Mouse (Mus musculus): ENCODE results near the gene Adamts7. TPM values are rescaled to one million over a fixed set of nuclear protein-coding genes. Genes with fewer than 3 reads are reported as not detected.

Gene Adamts7
- polyA plus RNA-seq, 1 experiment from 2014 or later, result 14.2 TPM

- no peak overlapping the region for H3K4me2 ChIP-seq
- 79% methylated on average over 7 of the region's 7 CpGs for WGBS
- H3K4me3 ChIP-seq, result no peak overlapping the region
- no peaks in the 10 kb centered on the region for H3K36me3 ChIP-seq
- no peaks in the 10 kb centered on the region for H3K27me3 ChIP-seq
- peaks cover 23% of the 10 kb centered on the region for H3K4me1 ChIP-seq
- no peaks in the 10 kb centered on the region for H3K9me3 ChIP-seq
- no peak overlapping the region for H3K9ac ChIP-seq
- ATAC-seq (ENCODE audit: insufficient number of reproducible peaks, low FRiP score, low TSS enrichment, low read depth), result no peak
- no peak overlapping the region for H3K27ac ChIP-seq
Measured at GRCm38 (mm10) chr9:90257220-90257619, 94.4 kb downstream of the Adamts7 start.

Other genes starting within 250 kb of the Adamts7 start
- gene Ctsh, start 108.9 kb upstream of the Adamts7 start, polyA plus RNA-seq (2015; fragmentation: Nextera tagmentation; extraction: Ambion mirVana), result 47.8 and 48.0 TPM in 2 replicates
- 440 and 463 TPM in 2 replicates for gene Morf4l1, start 48.3 kb upstream of the Adamts7 start, polyA plus RNA-seq (2015; fragmentation: Nextera tagmentation; extraction: Ambion mirVana)
- 14.6 and 16.3 TPM in 2 replicates for gene Tbc1d2b, start 107.7 kb downstream of the Adamts7 start, polyA plus RNA-seq (2015; fragmentation: Nextera tagmentation; extraction: Ambion mirVana)

Data from limb, embryonic 15.5 days (tissue).